Mouse (Mus musculus) frontal cortex, postnatal 25 days (tissue): Measurements from ENCODE around the gene D630039A03Rik.
"Not testable (repeated sequence)": the region's sequence is repeated elsewhere in the genome, so short reads cannot be mapped to it uniquely, and the experiment has no call there.

ENCODE experiments used
- DNase-seq, 2 experiments: peaks; one replicate each; pipeline ENCODE4 v3.0.0; 2022; ENCODE audit warnings: low spot score in 2 of 2

The D630039A03Rik gene

GRCm38 (mm10) chr4:57888978-57889377 lies 27.1 kb downstream of the D630039A03Rik start:
- DNase-seq: not testable (repeated sequence)

- DNase-seq: no peak
Observed at GRCm38 (mm10) chr4:57888246-57888645, 27.9 kb downstream of the D630039A03Rik start.

DNA sequence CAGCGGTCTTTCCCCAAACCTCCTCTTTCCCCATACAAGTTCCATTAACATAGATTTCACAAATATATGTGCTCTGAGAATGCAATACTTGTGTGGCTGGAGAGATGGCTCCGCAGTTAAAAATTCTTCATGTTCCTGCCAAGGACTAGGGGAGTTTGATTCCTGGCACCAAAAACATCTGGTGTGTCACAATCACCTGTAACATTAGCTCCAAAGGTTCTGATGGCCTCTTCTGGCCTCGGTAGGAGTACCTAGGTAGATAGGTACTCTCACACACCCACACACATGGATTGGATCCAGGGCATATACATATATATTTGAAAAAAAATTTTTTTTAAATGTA lies 29.2 kb downstream of the D630039A03Rik start:
- no peak for DNase-seq

DNA sequence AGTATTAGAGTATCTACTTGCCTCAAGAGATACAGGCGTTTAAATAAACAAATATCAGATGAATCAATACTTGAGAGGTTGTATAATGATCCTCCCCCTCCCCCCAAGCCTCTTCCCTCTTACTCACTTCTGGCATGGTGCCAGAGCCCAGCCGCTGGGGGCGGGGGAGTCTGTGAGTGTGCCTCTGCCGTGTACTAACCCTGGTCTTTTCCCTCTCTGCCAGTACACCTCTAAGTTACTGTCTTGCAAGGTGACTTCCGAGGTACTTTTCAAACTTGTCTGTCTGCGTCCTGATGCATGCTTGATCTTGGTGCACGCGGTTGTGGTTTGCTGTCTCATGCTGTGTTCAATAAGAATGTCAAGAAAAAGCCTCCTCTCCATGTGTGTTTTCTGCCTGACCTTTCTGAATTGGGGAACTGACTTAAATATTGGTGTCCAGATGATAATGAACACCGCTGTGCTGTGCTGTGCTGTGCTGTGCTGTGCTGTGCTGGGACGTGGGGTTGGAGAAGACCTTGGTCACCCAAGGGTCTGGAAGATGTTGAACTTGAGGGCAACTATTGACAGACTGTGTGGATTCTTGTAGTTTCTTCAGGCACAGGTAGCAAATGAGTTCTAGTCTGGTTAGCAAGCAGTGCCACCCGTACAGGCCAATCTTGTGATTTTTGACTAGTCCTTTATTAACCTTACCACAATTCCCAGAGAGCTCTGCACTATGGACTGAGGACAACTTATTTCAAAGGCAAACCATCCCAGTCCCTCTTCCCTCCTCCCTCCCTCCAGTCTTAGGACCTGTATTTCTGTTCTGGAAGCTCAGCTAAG lies 29.8 kb downstream of the D630039A03Rik start:
- no peak for DNase-seq

DNA sequence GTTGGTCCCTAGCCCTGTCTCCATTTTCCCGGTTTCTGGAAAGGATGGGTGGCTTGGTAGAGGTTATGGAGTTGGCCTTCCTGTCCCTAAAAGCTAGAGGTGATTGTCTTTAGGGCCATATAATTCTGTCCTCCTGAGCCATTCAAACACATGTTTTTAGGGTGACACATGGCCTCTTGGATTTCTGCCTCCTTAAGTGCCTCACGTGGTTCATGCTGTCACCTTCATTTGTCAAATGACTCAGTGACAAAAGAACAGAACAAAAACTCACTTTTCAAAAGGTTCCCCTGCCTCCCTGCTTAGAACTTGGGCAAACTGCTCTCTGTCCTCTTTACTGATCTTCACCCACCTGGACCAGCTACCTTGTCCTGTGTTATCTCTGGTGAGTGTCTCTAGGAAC lies 30.9 kb downstream of the D630039A03Rik start:
- DNase-seq: no peak

DNA sequence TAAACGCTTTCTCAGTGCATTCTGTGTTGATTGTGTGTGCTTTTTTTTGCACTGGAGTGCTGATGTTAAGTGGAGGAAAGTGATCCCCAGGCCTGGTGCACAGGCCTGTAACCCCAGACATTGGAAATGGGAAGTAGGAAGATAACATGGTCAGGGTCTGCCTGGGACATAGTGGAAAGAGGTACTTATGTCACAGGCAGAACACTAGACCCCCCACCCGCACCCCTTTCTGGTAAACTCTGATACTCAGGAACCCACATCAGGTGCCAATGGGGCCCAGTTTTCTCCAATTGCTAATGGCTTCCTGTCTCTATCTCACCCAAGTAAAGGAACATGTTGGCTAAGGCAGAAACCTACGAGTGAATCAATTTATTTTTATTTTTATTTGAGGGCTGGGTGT lies 31.6 kb downstream of the D630039A03Rik start:
- no peak for DNase-seq

- DNase-seq: no peak
Observed at GRCm38 (mm10) chr4:57883520-57884421, 32.3 kb downstream of the D630039A03Rik start.

DNA sequence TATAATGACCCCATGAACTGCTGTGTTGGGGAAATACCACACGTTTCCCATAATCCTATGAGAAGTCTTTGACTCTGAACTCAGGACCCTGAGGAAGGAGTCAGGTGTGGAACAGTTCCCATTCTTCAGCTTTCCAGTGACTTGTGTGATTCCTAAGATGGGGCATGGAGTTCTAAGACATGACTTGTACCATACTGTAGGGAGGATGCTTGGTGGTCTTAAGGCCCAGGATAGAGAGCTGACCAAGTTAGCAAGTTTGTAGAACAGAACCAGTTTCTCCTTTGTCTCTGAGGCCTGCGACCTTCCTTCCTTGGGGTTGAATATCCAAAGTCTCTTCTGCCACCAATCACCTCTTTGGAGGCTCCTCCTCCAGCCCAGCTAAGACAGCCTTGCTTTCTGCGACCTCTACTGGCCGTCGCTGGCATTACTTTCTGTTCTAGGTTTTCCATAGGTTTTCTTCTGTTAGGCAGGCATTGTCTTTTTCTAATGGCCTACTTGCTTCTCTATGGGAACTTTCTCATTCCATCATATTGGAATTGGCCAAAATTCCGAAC lies 36.2 kb downstream of the D630039A03Rik start:
- DNase-seq: peak; percentile 79 to 82

DNA sequence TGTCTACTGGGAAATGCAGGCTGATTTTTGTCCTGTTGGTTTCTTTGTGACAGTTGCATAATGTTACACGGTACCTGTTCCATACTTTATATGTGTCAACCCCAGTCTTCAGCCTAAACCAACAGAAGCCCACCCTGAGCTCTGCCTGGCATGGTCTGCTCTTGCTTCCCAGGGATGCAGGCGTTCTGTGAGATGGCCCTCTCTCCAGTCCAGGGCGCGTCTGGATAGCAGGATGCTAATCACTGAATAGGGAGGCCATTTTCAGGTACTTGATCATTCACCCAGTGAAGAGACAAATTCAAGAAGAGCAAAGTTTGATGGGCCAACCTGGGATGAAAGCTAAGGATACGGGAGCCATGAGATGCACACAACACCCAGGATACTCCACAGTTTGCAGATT lies 37.0 kb downstream of the D630039A03Rik start:
- no peak for DNase-seq

DNA sequence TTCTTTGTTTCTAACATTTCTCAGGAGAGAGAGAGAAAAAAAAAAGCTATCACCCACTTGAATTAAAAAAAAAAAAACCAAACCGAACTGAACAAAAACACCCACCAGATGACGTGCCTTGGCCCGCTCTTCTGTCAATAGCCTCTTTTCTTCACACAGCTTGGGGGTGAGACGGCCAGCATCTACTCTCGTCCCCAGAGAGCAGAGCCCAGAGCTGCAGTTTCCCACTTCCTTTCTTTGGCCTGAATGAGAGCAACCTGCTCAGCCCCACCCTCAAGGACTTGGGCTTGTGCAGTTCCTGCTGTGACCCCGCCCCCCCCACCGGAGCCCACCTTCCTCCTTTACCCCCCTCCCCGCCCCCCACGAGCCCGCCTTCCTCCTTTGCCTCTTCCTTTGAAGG lies 48.6 kb downstream of the D630039A03Rik start:
- DNase-seq: no peak

- DNase-seq: no peak
Observed at GRCm38 (mm10) chr4:57866990-57867389, 49.1 kb downstream of the D630039A03Rik start.

DNA sequence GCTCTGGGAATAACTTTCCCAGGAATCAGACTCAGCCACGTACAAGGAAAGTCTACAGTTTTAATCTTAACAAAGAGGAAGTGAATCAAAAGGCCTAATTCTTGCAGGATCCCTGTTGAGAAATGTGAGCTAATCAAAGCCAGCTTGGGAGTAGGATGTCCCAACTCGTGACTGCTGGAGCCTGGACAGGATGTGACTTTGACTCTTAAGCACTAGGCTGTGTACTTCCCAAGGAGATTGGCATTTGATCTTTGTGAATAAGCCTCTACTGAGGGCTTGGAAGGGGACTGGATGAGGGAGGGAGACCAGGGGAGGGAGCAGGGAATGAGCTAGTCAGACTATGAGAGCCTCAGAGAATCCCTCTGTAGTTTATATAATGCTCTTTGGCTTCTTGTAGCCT lies 50.0 kb downstream of the D630039A03Rik start:
- DNase-seq: no peak

GRCm38 (mm10) chr4:57862269-57862986 lies 53.7 kb downstream of the D630039A03Rik start:
- no peak for DNase-seq

- DNase-seq: no peak
Observed at GRCm38 (mm10) chr4:57861856-57862255, 54.2 kb downstream of the D630039A03Rik start.

- no peak for DNase-seq
Observed at GRCm38 (mm10) chr4:57861166-57861565, 54.9 kb downstream of the D630039A03Rik start.

DNA sequence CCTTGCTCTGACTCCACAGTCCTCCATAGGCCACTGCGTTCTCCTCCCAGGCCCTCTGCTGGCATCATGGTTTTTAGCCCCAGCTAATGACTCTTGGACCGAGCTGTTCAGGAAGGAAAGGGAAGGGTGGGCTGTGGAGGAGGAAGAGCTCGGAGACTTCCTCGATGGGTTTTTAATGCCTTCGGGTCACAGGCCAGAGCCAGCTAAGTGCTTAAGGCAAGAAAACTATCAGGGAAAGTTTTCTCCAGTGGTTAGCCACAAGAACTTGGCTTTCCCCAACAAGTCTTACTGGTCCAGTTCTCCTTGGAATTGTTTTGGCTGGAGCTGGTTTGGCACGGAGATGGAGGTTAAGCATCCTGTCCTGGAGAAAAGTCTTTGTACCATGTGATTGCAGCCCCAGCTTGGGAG lies 55.9 kb downstream of the D630039A03Rik start:
- DNase-seq: no peak
